Mouse (Mus musculus) liver, embryonic 15.5 days (tissue): ENCODE measurements around the gene Rmdn2. TPM values are rescaled to one million over a fixed set of nuclear protein-coding genes. Genes with fewer than 3 reads are reported as not detected.
A peak's percentile ranks its signal among the peaks of the same experiment; 100 is the strongest.

Experiments
- ATAC-seq: fragments of 200-750 bp; cut with Nextera tagmentation; 2 replicates; pipeline ENCODE4 v1.8.0; 2017; ENCODE audit warnings: moderate number of reproducible peaks, mild to moderate bottlenecking, moderate library complexity; ENCODE audit not compliant: insufficient read depth
- H3K27ac ChIP-seq: fragments of 300-500 bp; sonication (generic); replicated peaks from 2 replicates; pipeline ENCODE4 v1.5.1; 2015; ENCODE audit warnings: mild to moderate bottlenecking, inconsistent platforms
- H3K27me3 ChIP-seq: fragments of 300-500 bp; sonication (generic); 2 replicates; pipeline ENCODE4 v1.6.1; 2015; ENCODE audit warnings: mild to moderate bottlenecking, inconsistent platforms
- H3K36me3 ChIP-seq: fragments of 300-500 bp; sonication (generic); replicated peaks from 2 replicates; pipeline ENCODE4 v1.6.1; 2015; ENCODE audit warnings: moderate library complexity, mild to moderate bottlenecking, inconsistent platforms
- H3K4me1 ChIP-seq: fragments of 300-500 bp; sonication (generic); replicated peaks from 2 replicates; pipeline ENCODE4 v1.6.1; 2015; ENCODE audit warnings: inconsistent platforms
- H3K4me2 ChIP-seq: fragments of 300-500 bp; sonication (generic); 2 replicates; pipeline ENCODE4 v1.6.1; 2015; ENCODE audit warnings: moderate library complexity, mild to moderate bottlenecking, inconsistent platforms
- H3K4me3 ChIP-seq: fragments of 300-500 bp; sonication (generic); replicated peaks from 2 replicates; pipeline ENCODE4 v1.5.1; 2015; ENCODE audit warnings: mild to moderate bottlenecking, inconsistent platforms
- H3K9ac ChIP-seq: fragments of 300-500 bp; sonication (generic); 2 replicates; pipeline ENCODE4 v1.6.1; 2015; ENCODE audit warnings: moderate library complexity, mild to moderate bottlenecking, inconsistent platforms
- H3K9me3 ChIP-seq: fragments of 300-500 bp; sonication (generic); replicated peaks from 2 replicates; pipeline ENCODE4 v1.6.1; 2016; ENCODE audit warnings: inconsistent platforms
- WGBS: fragments of 180-500 bp; shearing (Covaris S2); methylation state at CpG from one replicate; pipeline ENCODE4 v1.1.7; 2015; ENCODE audit warnings: mixed read lengths; ENCODE audit not compliant: insufficient replicate concordance; 5-methylcytosine and 5-hydroxymethylcytosine counted together
- polyA plus RNA-seq: library from polyadenylated mRNA; unstranded; fragments of >200 nt; fragmentation: Nextera tagmentation; extraction: Ambion mirVana; gene quantifications from 2 replicates; pipeline ENCODE4 v1.2.1, GENCODE M21; 2015

Gene Rmdn2
- polyA plus RNA-seq, 1 experiment from 2014 or later, result 4.7 TPM

DNA sequence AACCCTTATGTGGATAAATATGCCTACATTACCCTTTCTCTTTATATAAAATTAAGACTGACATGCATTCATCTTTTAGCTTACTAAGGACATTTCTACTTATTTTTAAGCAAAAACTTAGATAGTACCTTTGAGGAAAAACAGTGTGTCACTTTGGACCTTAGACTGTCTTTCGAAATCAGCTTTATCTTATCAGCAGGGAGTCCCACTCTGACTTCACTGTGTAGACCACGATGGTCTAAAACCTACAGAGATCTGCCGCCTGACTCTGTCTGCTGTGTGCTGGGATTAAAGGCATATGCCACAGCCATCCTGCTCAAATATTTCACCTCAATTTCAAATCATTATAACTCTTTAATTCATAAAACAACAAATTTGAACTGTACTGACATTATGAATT is 46.8 kb downstream of the Rmdn2 start:
- Histone ChIP-seq H3K9ac (no peak overlapping the region), H3K36me3 (no peaks in the 10 kb centered on the region), H3K27ac (no peak overlapping the region), H3K4me3 (no peak overlapping the region), H3K4me2 (no peak overlapping the region), H3K4me1 (no peaks in the 10 kb centered on the region), H3K9me3 (no peaks in the 10 kb centered on the region), H3K27me3 (no peaks in the 10 kb centered on the region)
- 19% methylated on average over 3 of the region's 3 CpGs for WGBS
- peak; percentile 42; the same call in 1 of the 2 replicates for ATAC-seq

DNA sequence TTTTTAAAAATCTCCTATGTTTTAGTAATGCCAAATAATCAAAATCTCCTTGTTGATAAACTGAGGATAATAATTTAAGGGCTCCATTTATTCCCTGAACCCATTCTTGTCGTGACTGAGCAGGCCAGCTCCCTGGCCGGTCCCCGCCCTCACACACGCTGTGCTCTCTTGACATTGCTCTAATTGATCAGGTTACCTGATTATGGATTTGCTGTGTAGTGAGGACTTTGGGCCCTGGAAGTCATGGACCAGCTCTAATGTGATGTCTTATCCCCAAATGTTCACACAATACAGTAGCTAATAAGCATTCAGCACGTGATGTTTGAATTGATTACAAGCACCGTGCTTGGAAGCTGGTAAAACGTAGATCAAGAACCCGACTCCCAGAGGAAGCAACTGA is 47.2 kb downstream of the Rmdn2 start:
- no peaks in the 10 kb centered on the region for H3K9me3 ChIP-seq
- no peaks in the 10 kb centered on the region for H3K27me3 ChIP-seq
- H3K4me3 ChIP-seq, result no peak overlapping the region
- H3K36me3 ChIP-seq, result no peaks in the 10 kb centered on the region
- H3K4me2 ChIP-seq, result no peak overlapping the region
- WGBS, result 63% methylated on average over 8 of the region's 8 CpGs
- H3K9ac ChIP-seq, result no peak overlapping the region
- no peak overlapping the region for H3K27ac ChIP-seq
- no peaks in the 10 kb centered on the region for H3K4me1 ChIP-seq
- 0 out of 2 replicates have a peak, but pooled peaks have one; percentile 25 for ATAC-seq

GRCm38 (mm10) chr17:79661387-79661786 is 49.7 kb downstream of the Rmdn2 start:
- Histone ChIP-seq H3K27me3 (no peaks in the 10 kb centered on the region), H3K36me3 (no peaks in the 10 kb centered on the region), H3K9me3 (no peaks in the 10 kb centered on the region), H3K4me3 (no peak overlapping the region), H3K4me2 (no peak overlapping the region), H3K4me1 (no peaks in the 10 kb centered on the region), H3K27ac (no peak overlapping the region), H3K9ac (no peak overlapping the region)
- WGBS, result 38% methylated on average over 7 of the region's 7 CpGs
- ATAC-seq, result no peak

DNA sequence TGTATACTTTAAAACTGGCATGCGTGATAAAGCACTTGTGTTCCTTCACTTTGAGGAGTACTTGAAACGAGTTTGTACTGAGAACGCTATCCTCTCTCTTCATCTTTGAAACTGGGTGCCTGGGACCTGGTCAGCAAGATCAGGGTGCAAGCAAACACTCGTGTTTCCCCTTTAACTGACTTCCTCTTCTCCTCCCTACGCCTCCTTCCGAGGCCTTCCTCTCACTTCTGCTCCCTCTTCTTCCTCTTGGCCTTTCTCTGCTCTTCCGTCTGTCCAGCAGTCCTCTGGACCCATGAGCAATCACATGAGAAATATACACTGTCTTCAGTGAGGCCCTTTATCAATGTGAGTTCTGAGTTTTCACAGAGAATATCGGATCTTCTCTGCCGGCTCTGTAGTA is 50.2 kb downstream of the Rmdn2 start:
- 53% methylated on average over 9 of the region's 9 CpGs for WGBS
- no peak for ATAC-seq
- no peaks in the 10 kb centered on the region for H3K36me3 ChIP-seq

DNA sequence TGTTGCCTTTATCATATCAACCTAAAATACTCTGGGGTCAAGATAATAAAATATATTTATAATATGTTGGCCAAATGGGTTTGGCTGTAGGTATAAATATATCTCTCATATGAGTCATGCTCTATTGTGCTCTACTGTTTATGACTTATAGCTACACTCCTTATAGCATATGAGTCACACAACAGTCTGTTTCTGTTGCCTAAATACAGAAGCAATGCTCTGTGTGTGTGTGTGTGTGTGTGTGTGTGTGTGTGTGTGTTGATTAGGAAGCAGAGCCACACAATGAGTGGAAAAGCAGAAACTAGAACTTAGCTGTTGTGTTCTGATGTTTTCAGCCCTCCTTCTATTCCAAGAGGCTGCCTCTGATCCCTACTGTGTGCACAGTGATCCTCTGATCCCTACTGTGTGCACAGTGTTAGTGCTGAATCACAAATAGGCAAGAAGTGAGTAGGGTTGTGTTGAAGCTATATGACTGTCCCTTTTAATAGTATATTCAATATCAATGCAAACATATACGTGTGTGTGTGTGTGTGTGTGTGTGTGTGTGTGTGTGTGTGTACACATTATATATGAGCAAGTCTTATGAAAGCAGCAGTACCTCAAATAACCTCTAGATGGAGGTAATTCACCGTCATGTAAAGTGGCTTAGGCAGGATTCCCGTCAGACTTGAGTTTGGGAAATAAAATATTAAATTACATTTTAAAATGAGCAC is 51.9 kb downstream of the Rmdn2 start:
- H3K4me3 ChIP-seq, result no peak overlapping the region
- H3K27ac ChIP-seq, result no peak overlapping the region
- no peaks in the 10 kb centered on the region for H3K27me3 ChIP-seq
- no peaks in the 10 kb centered on the region for H3K36me3 ChIP-seq
- WGBS, result 23% methylated on average over 3 of the region's 3 CpGs
- no peaks in the 10 kb centered on the region for H3K9me3 ChIP-seq
- H3K4me2 ChIP-seq, result no peak overlapping the region
- H3K9ac ChIP-seq, result no peak overlapping the region
- ATAC-seq, result no peak; the same call in 1 of the 2 replicates
- H3K4me1 ChIP-seq, result no peaks in the 10 kb centered on the region

More for the DNA sequence above, 50.2 kb downstream of the Rmdn2 start:
- H3K9ac ChIP-seq, result no peak overlapping the region
- no peaks in the 10 kb centered on the region for H3K27me3 ChIP-seq
- H3K4me1 ChIP-seq, result no peaks in the 10 kb centered on the region
- no peak overlapping the region for H3K4me3 ChIP-seq
- no peaks in the 10 kb centered on the region for H3K9me3 ChIP-seq
- no peak overlapping the region for H3K4me2 ChIP-seq
- H3K27ac ChIP-seq, result no peak overlapping the region

DNA sequence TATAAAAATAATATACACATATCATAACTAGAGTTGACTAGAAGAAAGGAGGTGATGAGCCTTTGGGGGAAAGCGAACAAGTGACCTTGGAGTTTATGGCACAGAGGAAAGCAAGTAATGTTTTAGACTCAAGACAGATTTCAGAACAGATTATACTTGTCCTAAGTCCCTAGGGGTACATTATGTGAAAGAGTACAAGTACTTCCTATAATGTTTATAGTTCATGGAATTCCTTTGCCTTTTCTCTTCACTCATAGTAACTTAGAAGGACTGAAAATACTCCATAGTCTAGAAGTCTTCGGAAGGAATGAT is 52.4 kb downstream of the Rmdn2 start:
- 81% methylated on average over 2 of the region's 2 CpGs for WGBS
- no peak overlapping the region for H3K27ac ChIP-seq

DNA sequence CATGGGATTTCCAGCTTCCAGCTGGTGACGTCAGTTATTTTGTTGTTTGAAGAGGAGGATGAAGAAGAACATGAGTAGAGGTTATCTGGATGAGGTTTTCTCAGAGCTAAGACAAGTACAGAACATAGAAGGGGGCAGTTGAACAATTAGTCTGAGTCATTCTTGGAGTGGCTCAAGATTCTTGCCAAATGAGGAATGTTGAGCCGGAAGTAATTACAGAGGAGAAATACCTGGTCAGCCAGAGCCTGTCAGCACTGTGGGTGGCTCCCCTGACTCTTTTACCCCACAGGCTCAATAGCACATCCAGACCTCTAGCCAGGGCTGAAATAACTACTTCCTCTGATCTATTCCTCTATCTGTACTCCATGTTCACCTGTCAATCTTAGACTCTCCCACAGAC is 59.2 kb downstream of the Rmdn2 start:
- no peak overlapping the region for H3K9ac ChIP-seq
- H3K27me3 ChIP-seq, result no peaks in the 10 kb centered on the region
- no peaks in the 10 kb centered on the region for H3K36me3 ChIP-seq
- no peaks in the 10 kb centered on the region for H3K9me3 ChIP-seq
- H3K4me1 ChIP-seq, result no peaks in the 10 kb centered on the region
- no peak overlapping the region for H3K4me2 ChIP-seq
- no peak overlapping the region for H3K27ac ChIP-seq
- H3K4me3 ChIP-seq, result no peak overlapping the region
- 71% methylated on average over 2 of the region's 2 CpGs for WGBS
- no peak for ATAC-seq

More for the DNA sequence above, 52.4 kb downstream of the Rmdn2 start:
- no peak overlapping the region for H3K9ac ChIP-seq
- no peak overlapping the region for H3K4me3 ChIP-seq
- no peak overlapping the region for H3K4me2 ChIP-seq
- ATAC-seq, result no peak
- H3K36me3 ChIP-seq, result no peaks in the 10 kb centered on the region
- H3K4me1 ChIP-seq, result no peaks in the 10 kb centered on the region
- no peaks in the 10 kb centered on the region for H3K9me3 ChIP-seq
- no peaks in the 10 kb centered on the region for H3K27me3 ChIP-seq

GRCm38 (mm10) chr17:79695106-79695505 is 83.4 kb downstream of the Rmdn2 start:
- no peaks in the 10 kb centered on the region for H3K4me1 ChIP-seq
- H3K27me3 ChIP-seq, result no peaks in the 10 kb centered on the region
- no peak overlapping the region for H3K4me3 ChIP-seq
- no peaks in the 10 kb centered on the region for H3K9me3 ChIP-seq
- no peak overlapping the region for H3K4me2 ChIP-seq
- no peak for ATAC-seq
- WGBS, result 65% methylated on average over 4 of the region's 4 CpGs
- no peak overlapping the region for H3K27ac ChIP-seq
- no peaks in the 10 kb centered on the region for H3K36me3 ChIP-seq
- no peak overlapping the region for H3K9ac ChIP-seq

DNA sequence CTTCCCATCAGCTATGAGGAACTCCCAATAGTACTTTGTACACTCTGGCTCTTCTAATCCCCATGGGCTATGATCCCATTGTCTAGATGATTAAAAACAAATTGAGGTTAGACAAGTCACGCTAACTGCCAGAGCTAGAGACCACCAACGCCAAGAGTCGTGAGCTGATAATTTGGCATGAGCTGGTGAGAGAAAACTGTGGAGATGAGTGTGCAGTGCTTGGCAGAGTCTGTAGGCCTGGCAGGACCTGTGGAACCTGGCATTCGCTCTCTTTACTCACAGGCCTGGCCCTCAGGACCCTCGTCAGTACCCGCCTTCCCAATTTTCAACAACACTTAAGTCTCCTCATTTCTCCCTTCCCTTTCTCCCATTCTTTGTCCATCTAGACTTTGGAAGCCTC is 83.9 kb downstream of the Rmdn2 start:
- no peak overlapping the region for H3K4me2 ChIP-seq
- no peak overlapping the region for H3K4me3 ChIP-seq
- no peak overlapping the region for H3K9ac ChIP-seq
- no peaks in the 10 kb centered on the region for H3K4me1 ChIP-seq
- no peak for ATAC-seq
- no peaks in the 10 kb centered on the region for H3K27me3 ChIP-seq
- H3K36me3 ChIP-seq, result no peaks in the 10 kb centered on the region
- no peaks in the 10 kb centered on the region for H3K9me3 ChIP-seq
- no peak overlapping the region for H3K27ac ChIP-seq
- 72% methylated on average over 6 of the region's 6 CpGs for WGBS

DNA sequence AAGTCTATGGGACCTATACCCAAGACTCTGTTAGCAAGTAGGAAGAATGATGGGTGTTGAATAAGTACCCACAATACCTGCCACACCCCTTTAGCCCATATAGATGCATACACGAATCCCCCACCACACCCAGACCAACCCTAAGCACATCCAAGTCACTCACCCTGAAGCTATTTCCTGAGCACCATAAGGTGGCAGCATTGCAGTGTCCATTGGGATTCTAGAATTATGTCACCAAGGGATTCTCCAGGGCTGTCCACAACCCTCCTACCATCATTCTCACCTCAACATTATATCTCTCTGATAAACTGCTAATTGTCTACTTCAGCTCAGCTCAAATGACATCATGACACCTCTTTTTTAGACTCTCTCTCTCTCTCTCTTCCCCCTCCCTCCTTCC is 87.5 kb downstream of the Rmdn2 start:
- no peak overlapping the region for H3K9ac ChIP-seq
- no peak for ATAC-seq
- 8% methylated on average over 1 of the region's 1 CpGs for WGBS
- no peak overlapping the region for H3K27ac ChIP-seq
- no peaks in the 10 kb centered on the region for H3K27me3 ChIP-seq
- H3K9me3 ChIP-seq, result no peaks in the 10 kb centered on the region
- no peaks in the 10 kb centered on the region for H3K4me1 ChIP-seq
- no peak overlapping the region for H3K4me2 ChIP-seq
- H3K36me3 ChIP-seq, result no peaks in the 10 kb centered on the region
- H3K4me3 ChIP-seq, result no peak overlapping the region

DNA sequence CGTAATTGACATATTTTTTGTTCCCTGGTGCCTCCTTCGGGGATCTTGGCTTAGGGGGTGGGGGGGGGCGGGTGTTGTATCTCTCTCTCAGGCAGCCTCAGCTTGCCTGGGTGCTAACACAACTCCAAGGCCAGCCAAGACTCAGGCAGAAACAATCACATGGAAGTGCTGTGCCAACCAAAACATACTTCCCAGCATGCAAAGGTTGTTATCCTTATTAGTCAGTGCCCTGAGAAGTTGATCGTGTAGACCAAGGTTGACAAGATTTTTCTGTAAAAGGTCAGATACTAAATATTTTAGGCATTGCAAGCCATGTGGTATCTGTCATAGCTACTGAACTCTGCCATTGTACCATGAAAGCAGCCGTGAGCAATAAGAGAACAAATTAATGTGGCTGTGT is 89.2 kb downstream of the Rmdn2 start:
- H3K4me3 ChIP-seq, result no peak overlapping the region
- H3K4me2 ChIP-seq, result no peak overlapping the region
- H3K27ac ChIP-seq, result no peak overlapping the region
- no peaks in the 10 kb centered on the region for H3K27me3 ChIP-seq
- no peaks in the 10 kb centered on the region for H3K36me3 ChIP-seq
- H3K9ac ChIP-seq, result no peak overlapping the region
- no peaks in the 10 kb centered on the region for H3K4me1 ChIP-seq
- ATAC-seq, result no peak
- 68% methylated on average over 5 of the region's 5 CpGs for WGBS
- H3K9me3 ChIP-seq, result no peaks in the 10 kb centered on the region
